Mouse (Mus musculus) lung, embryonic 14.5 days (tissue): Measurements from ENCODE around the gene Pomc. TPM values are rescaled to one million over a fixed set of nuclear protein-coding genes. Genes with fewer than 3 reads are reported as not detected.
"Not testable (repeated sequence)": the region's sequence is repeated elsewhere in the genome, so short reads cannot be mapped to it uniquely, and the experiment has no call there.

Experiments used
- ATAC-seq: fragments of 200-750 bp; cut with Nextera tagmentation; 2 replicates; pipeline ENCODE4 v1.8.0; 2017; ENCODE audit warnings: mild to moderate bottlenecking, moderate TSS enrichment, moderate library complexity; ENCODE audit not compliant: insufficient read depth
- DNase-seq: peaks from one replicate; pipeline ENCODE4 v3.0.0-alpha.2; 2015
- H3K27ac ChIP-seq: fragments of 300-500 bp; sonication (generic); 2 replicates; pipeline ENCODE4 v1.5.1; 2014; ENCODE audit warnings: low read depth, mild to moderate bottlenecking, moderate library complexity
- H3K27me3 ChIP-seq: fragments of 300-500 bp; sonication (generic); 2 replicates; pipeline ENCODE4 v1.6.1; 2014; ENCODE audit warnings: low read length, control low read depth; ENCODE audit not compliant: insufficient read depth
- H3K36me3 ChIP-seq: fragments of 300-500 bp; sonication (generic); 2 replicates; pipeline ENCODE4 v1.6.1; 2014; ENCODE audit warnings: control low read depth; ENCODE audit not compliant: insufficient read depth
- H3K4me1 ChIP-seq: fragments of 300-500 bp; sonication (generic); 2 replicates; pipeline ENCODE4 v1.6.1; 2014; ENCODE audit warnings: antibody characterized with exemption, control low read depth; ENCODE audit not compliant: insufficient read depth
- H3K4me2 ChIP-seq: fragments of 300-500 bp; sonication (generic); 2 replicates; pipeline ENCODE4 v1.6.1; 2014; ENCODE audit warnings: mild to moderate bottlenecking
- H3K4me3 ChIP-seq: fragments of 300-500 bp; sonication (generic); 2 replicates; pipeline ENCODE4 v1.5.1; 2014; ENCODE audit warnings: low read depth, low read length
- H3K9ac ChIP-seq: fragments of 300-500 bp; sonication (generic); 2 replicates; pipeline ENCODE4 v1.6.1; 2014
- H3K9me3 ChIP-seq: fragments of 300-500 bp; sonication (generic); 2 replicates; pipeline ENCODE4 v1.6.1; 2016; ENCODE audit warnings: low read depth, low read length, control low read depth
- CTCF ChIP-seq: IDR thresholded peaks from 2 replicates; pipeline ENCODE4 v1.5.1; 2016; ENCODE audit warnings: antibody characterized with exemption, low read depth
- WGBS: fragments of 180-500 bp; shearing (Covaris S2); extraction: QIAGEN DNeasy Blood & Tissue Kit; methylation state at CpG from one replicate; pipeline ENCODE4 v1.1.7; 2014; 5-methylcytosine and 5-hydroxymethylcytosine counted together
- polyA plus RNA-seq: library from polyadenylated mRNA; unstranded; fragments of >200 nt; fragmentation: Nextera tagmentation; extraction: Ambion mirVana; gene quantifications from 2 replicates; pipeline ENCODE4 v1.2.1, GENCODE M21; 2014

The Pomc gene
- polyA plus RNA-seq, 1 experiment from 2014 or later: 2.5 TPM

DNA sequence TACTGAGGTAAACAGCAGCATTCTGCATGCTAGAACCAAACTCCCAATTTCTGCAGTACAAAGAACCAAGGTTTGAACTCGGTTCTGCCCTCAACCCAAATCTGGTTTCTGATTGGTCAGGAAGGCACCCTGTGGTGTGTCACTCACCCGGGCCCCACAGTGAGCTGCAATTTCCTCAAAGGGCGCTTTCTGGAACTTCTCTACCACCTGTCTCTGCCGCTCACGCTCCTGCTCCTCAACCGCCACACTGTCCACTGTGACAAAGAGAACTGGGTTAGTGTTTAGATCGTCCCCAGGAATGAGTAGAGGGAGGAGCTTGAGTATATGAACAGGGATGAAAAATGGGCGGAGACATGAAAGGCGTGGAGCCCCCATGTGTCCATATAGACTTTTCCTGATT lies 13.6 kb downstream of the Pomc start:
- Histone ChIP-seq H3K9ac (no peak overlapping the region), H3K9me3 (no peaks in the 10 kb centered on the region), H3K4me1 (no peaks in the 10 kb centered on the region), H3K36me3 (0 out of 2 replicates have a peak, but pooled peaks cover 6% of the 10 kb centered on the region), H3K27me3 (no peaks in the 10 kb centered on the region), H3K27ac (no peak overlapping the region), H3K4me3 (no peak overlapping the region), H3K4me2 (no peak overlapping the region)
- no peak for DNase-seq
- TF ChIP-seq CTCF: no peak
- 61% methylated on average over 9 of the region's 9 CpGs for WGBS
- ATAC-seq: no peak

DNA sequence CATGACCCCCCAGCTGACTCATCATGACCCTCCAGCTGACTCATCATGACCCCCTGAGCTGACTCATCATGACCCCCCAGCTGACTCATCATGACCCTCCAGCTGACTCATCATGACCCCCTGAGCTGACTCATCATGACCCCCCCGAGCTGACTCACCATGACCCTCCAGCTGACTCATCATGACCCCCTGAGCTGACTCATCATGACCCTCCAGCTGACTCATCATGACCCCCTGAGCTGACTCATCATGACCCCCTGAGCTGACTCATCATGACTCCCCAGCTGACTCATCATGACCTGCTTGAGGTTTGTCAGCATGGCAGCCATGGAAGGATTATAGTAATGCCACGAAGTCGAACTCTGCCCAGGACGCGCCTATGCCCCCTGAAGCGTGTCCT lies 18.4 kb downstream of the Pomc start:
- H3K36me3 ChIP-seq, H3K4me3 ChIP-seq, H3K4me2 ChIP-seq, DNase-seq, H3K9me3 ChIP-seq, H3K9ac ChIP-seq, ATAC-seq, H3K4me1 ChIP-seq, H3K27ac ChIP-seq, H3K27me3 ChIP-seq: not testable (repeated sequence)
- WGBS: 92% methylated on average over 6 of the region's 6 CpGs

- Histone ChIP-seq H3K4me1 (0 out of 2 replicates have a peak, but pooled peaks cover 6% of the 10 kb centered on the region), H3K36me3 (no peaks in the 10 kb centered on the region), H3K9me3 (no peaks in the 10 kb centered on the region), H3K27ac (no peak overlapping the region), H3K4me3 (peak overlapping the region; percentile 44; the same call in 1 of the 2 replicates), H3K27me3 (no peaks in the 10 kb centered on the region), H3K9ac (no peak overlapping the region), H3K4me2 (peak overlapping the region; percentile 85)
- no peak for TF ChIP-seq CTCF
- ATAC-seq (no peak), DNase-seq (no peak)
- WGBS: 56% methylated on average over 1 of the region's 1 CpGs
These were observed 26.2 kb downstream of the Pomc start for GRCm38 (mm10) chr12:3980991-3981349.

DNA sequence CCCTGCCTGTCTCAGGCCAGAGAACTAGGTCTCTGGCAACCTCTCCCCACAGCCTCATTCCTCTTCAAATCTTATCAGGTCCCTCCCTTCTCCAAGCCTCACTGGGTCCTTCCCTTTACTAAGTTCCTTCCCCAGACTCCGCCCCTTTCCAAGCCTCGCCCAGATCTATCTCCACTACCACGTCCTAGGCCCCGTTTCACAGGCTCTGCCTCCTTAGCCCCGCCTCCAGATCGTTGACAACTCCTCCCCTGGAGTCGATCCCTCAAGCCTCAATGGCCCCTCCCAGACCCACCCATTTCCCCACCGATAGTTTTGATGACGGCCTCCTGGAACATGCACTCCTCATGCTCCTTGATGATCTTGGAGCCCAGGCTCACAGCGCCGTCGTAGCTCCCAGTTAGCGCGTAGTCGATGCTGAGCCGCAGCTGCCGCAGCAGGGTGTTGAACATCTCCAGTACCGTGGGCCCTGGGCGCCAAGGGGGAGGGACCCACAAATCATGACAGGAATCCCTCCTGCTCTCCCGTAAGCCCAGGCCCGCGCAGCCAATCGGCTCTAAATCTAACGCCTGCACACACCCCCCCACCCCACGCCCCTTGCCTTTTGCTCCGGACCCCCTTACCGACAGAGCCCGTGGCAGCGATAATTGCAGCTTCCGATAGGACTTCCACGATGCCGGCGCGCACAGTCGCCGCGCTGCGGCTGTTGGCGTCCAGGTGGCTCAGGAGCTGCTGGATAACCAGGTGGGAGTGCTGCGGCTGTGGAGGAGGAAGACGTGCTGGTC lies 26.8 kb downstream of the Pomc start:
- H3K9me3 ChIP-seq: no peaks in the 10 kb centered on the region
- H3K27me3 ChIP-seq: no peaks in the 10 kb centered on the region
- WGBS: under 1% methylated on average over 40 of the region's 41 CpGs
- peak; percentile 97 for DNase-seq
- H3K4me1 ChIP-seq: 0 out of 2 replicates have a peak, but pooled peaks cover 6% of the 10 kb centered on the region
- ATAC-seq: peak; percentile 98
- H3K9ac ChIP-seq: peak overlapping the region; percentile 50
- no peak for TF ChIP-seq CTCF
- no peaks in the 10 kb centered on the region for H3K36me3 ChIP-seq
- peak overlapping the region; percentile 55 for H3K27ac ChIP-seq
- peak overlapping the region; percentile 44 for H3K4me3 ChIP-seq
- peak overlapping the region; percentile 85 for H3K4me2 ChIP-seq

DNA sequence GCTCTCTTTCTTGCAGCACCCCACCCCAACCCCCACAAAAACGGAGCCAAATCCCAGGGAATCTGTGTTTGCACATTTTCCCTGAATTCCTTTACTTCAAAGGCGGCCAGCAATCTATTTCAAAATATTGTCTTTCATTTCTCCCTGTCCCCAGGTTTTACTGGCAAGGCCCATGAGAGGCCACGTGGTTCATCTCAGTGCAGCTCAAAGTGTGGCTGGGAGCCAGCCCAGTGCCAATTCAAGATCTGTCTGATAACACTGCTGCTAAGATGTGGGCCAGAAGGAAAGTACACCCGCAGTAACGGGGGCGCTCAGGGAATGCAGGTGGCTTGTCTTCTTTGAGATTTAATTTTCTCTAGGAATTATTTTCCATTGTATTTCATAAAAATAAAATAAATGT lies 27.5 kb downstream of the Pomc start:
- H3K4me3 ChIP-seq: peak overlapping the region; percentile 44
- ATAC-seq (no peak), DNase-seq (peak; percentile 67)
- TF ChIP-seq CTCF: no peak
- H3K36me3 ChIP-seq: no peaks in the 10 kb centered on the region
- 0 out of 2 replicates have a peak, but pooled peaks cover 6% of the 10 kb centered on the region for H3K4me1 ChIP-seq
- no peak overlapping the region for H3K9ac ChIP-seq
- H3K27me3 ChIP-seq: no peaks in the 10 kb centered on the region
- 19% methylated on average over 6 of the region's 6 CpGs for WGBS
- H3K27ac ChIP-seq: no peak overlapping the region; the same call in 1 of the 2 replicates
- peak overlapping the region; percentile 85 for H3K4me2 ChIP-seq
- H3K9me3 ChIP-seq: no peaks in the 10 kb centered on the region

DNA sequence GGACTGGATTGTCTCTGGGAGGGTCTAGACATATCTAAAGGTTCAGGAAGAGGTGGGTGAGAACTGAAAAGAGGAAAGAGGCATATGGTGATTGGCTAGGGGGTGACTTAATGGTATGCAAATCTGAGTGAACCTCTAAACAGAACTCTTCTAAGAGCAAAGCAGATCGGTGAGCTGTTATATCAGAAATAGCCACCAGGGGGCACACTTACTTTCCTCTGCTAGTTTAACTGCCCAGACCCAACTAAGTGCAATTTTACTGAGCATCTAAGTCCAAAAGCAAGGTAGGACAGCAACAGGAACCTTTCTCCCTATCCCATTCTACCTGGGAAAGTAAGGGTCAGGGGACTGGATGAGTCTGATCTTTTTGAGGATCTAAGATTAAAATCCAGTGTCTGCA lies 29.0 kb downstream of the Pomc start:
- TF ChIP-seq CTCF: peak; percentile 83
- H3K4me2 ChIP-seq: no peak overlapping the region
- H3K4me1 ChIP-seq: 0 out of 2 replicates have a peak, but pooled peaks cover 6% of the 10 kb centered on the region
- peak; percentile 95 for DNase-seq
- no peaks in the 10 kb centered on the region for H3K36me3 ChIP-seq
- H3K27me3 ChIP-seq: no peaks in the 10 kb centered on the region
- no peak overlapping the region for H3K27ac ChIP-seq
- no peaks in the 10 kb centered on the region for H3K9me3 ChIP-seq
- WGBS: 3% methylated on average over 1 of the region's 1 CpGs
- H3K4me3 ChIP-seq: no peak overlapping the region
- H3K9ac ChIP-seq: no peak overlapping the region
- no peak for ATAC-seq

- no peak overlapping the region for H3K4me3 ChIP-seq
- H3K4me2 ChIP-seq: no peak overlapping the region
- TF ChIP-seq CTCF: no peak
- no peak for DNase-seq
- no peaks in the 10 kb centered on the region for H3K27me3 ChIP-seq
- ATAC-seq: no peak
- no peak overlapping the region for H3K27ac ChIP-seq
- no peaks in the 10 kb centered on the region for H3K36me3 ChIP-seq
- 61% methylated on average over 9 of the region's 9 CpGs for WGBS
- no peaks in the 10 kb centered on the region for H3K9me3 ChIP-seq
- H3K4me1 ChIP-seq: 0 out of 2 replicates have a peak, but pooled peaks cover 6% of the 10 kb centered on the region
- no peak overlapping the region for H3K9ac ChIP-seq
These were observed 29.7 kb downstream of the Pomc start for GRCm38 (mm10) chr12:3984446-3984845.
